Mouse (Mus musculus) hindbrain, embryonic 12.5 days (tissue): ENCODE data around the gene C8g. TPM values are rescaled to one million over a fixed set of nuclear protein-coding genes. Genes with fewer than 3 reads are reported as not detected.

Experiments used
- ATAC-seq: fragments of 200-750 bp; cut with Nextera tagmentation; 2 replicates; pipeline ENCODE4 v1.8.0; 2017; ENCODE audit warnings: moderate TSS enrichment; ENCODE audit not compliant: low FRiP score
- H3K27ac ChIP-seq: fragments of 300-500 bp; sonication (generic); 2 replicates; pipeline ENCODE4 v1.5.1; 2016; ENCODE audit warnings: mild to moderate bottlenecking
- H3K27me3 ChIP-seq: fragments of 300-500 bp; sonication (generic); 2 replicates; pipeline ENCODE4 v1.6.1; 2016; ENCODE audit warnings: mild to moderate bottlenecking
- H3K36me3 ChIP-seq: fragments of 300-500 bp; sonication (generic); 2 replicates; pipeline ENCODE4 v1.6.1; 2016; ENCODE audit warnings: mild to moderate bottlenecking
- H3K4me1 ChIP-seq: fragments of 300-500 bp; sonication (generic); 2 replicates; pipeline ENCODE4 v1.6.1; 2016
- H3K4me2 ChIP-seq: fragments of 300-500 bp; sonication (generic); replicated peaks from 2 replicates; pipeline ENCODE4 v1.6.1; 2016; ENCODE audit warnings: mild to moderate bottlenecking
- H3K4me3 ChIP-seq: fragments of 300-500 bp; sonication (generic); 2 replicates; pipeline ENCODE4 v1.5.1; 2016; ENCODE audit warnings: mild to moderate bottlenecking
- H3K9ac ChIP-seq: fragments of 300-500 bp; sonication (generic); 2 replicates; pipeline ENCODE4 v1.6.1; 2016; ENCODE audit warnings: mild to moderate bottlenecking, moderate library complexity
- H3K9me3 ChIP-seq: fragments of 300-500 bp; sonication (generic); replicated peaks from 2 replicates; pipeline ENCODE4 v1.6.1; 2016; ENCODE audit warnings: mild to moderate bottlenecking
- WGBS: fragments of 180-500 bp; shearing (Covaris S2); methylation state at CpG from one replicate; pipeline ENCODE4 v1.1.7; 2016; 5-methylcytosine and 5-hydroxymethylcytosine counted together
- polyA plus RNA-seq: library from polyadenylated mRNA; unstranded; fragments of >200 nt; fragmentation: Nextera tagmentation; extraction: Ambion mirVana; gene quantifications from 2 replicates; pipeline ENCODE4 v1.2.1, GENCODE M21; 2016

C8g gene
- polyA plus RNA-seq, 1 experiment from 2014 or later = 4.8 TPM

DNA sequence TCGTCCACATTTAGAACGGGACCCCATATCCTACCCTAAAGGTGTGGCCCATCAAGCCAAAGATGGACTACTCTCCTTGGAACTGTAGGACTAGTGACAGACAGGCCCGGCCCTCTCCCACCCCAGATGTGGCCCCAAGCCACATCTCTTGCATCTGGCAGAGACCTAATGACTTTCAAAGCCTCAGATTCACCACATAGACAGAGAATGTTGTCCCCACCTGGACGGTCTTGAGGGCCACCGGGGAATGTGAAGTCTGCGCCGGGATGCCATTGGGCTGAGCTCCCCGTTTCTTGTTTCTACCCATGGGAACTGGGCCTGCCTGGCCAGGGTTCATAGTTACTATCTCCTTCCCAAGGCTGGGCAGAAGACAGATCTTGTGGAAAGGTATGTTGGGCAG lies 24.0 kb downstream of the C8g start:
- H3K4me2 ChIP-seq = no peak overlapping the region
- 89% methylated on average over 8 of the region's 8 CpGs for WGBS
- no peak overlapping the region for H3K4me3 ChIP-seq
- no peak overlapping the region for H3K27ac ChIP-seq
- H3K36me3 ChIP-seq = no peaks in the 10 kb centered on the region
- no peaks in the 10 kb centered on the region for H3K9me3 ChIP-seq
- H3K9ac ChIP-seq = no peak overlapping the region
- no peaks in the 10 kb centered on the region for H3K4me1 ChIP-seq
- peaks cover 5% of the 10 kb centered on the region; the same call in 1 of the 2 replicates for H3K27me3 ChIP-seq
- ATAC-seq = no peak

DNA sequence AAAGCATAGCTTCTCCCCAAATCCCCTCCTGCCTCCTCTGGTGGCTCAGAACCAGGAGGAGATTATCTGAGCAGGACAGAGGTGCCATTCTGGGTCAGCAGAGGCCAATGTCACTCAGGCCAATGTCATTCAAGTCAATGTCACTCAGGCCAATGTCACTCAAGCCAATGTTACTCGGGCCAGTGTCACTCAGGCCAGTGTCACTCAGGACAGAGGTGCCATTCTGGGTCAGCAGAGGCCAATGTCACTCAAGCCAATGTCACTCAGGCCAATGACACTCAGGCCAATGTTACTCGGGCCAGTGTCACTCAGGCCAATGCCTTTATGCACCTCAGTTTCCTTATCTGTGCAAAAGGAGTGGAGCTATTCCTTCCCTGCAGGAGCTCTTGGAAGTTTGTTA lies 29.0 kb downstream of the C8g start:
- Histone ChIP-seq H3K36me3 (no peaks in the 10 kb centered on the region), H3K9me3 (no peaks in the 10 kb centered on the region), H3K27ac (no peak overlapping the region), H3K9ac (no peak overlapping the region), H3K4me2 (no peak overlapping the region), H3K4me3 (no peak overlapping the region), H3K4me1 (peaks cover 8% of the 10 kb centered on the region), H3K27me3 (peaks cover 7% of the 10 kb centered on the region; the same call in 1 of the 2 replicates)
- ATAC-seq = no peak
- 79% methylated on average over 2 of the region's 2 CpGs for WGBS

DNA sequence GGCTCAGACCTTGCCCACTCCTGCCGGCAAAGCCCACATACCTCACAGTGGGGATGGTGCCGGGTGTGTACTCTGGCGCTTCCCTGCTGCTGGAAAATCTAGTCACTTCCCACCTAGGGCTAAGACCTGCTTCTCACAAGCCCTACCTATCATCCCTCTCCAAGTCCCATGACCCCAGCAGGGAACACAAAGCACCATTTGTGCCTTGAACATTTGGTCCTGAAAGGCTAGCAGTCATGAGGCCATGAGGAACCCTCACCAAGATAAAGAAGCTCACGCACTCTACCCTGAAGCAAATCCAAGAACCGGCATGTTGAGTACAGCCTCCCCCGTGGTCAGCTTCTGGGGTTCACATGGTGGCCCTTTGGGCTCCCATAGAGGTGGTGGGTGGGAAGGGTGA lies 31.6 kb downstream of the C8g start, which contains the start of gene Ptgds:
Gene Ptgds (minus strand): TSS at position 78 of the 400 bp plus-strand sequence.
- no peaks in the 10 kb centered on the region for H3K9me3 ChIP-seq
- H3K4me2 ChIP-seq = no peak within 1 kb of the TSS
- no peak within 1 kb of the TSS for H3K4me3 ChIP-seq
- ATAC-seq = no peak
- H3K27me3 ChIP-seq = 0 out of 2 replicates have a peak, but pooled peaks cover 7% of the 10 kb centered on the region
- 0 out of 2 replicates have a peak within 1 kb of the TSS, but pooled peaks have one; percentile 4 for H3K27ac ChIP-seq
- H3K9ac ChIP-seq = no peak within 1 kb of the TSS
- H3K36me3 ChIP-seq = no peaks in the 10 kb centered on the region
- H3K4me1 ChIP-seq = peaks cover 13% of the 10 kb centered on the region
- 68% methylated on average over 6 of the region's 6 CpGs for WGBS

DNA sequence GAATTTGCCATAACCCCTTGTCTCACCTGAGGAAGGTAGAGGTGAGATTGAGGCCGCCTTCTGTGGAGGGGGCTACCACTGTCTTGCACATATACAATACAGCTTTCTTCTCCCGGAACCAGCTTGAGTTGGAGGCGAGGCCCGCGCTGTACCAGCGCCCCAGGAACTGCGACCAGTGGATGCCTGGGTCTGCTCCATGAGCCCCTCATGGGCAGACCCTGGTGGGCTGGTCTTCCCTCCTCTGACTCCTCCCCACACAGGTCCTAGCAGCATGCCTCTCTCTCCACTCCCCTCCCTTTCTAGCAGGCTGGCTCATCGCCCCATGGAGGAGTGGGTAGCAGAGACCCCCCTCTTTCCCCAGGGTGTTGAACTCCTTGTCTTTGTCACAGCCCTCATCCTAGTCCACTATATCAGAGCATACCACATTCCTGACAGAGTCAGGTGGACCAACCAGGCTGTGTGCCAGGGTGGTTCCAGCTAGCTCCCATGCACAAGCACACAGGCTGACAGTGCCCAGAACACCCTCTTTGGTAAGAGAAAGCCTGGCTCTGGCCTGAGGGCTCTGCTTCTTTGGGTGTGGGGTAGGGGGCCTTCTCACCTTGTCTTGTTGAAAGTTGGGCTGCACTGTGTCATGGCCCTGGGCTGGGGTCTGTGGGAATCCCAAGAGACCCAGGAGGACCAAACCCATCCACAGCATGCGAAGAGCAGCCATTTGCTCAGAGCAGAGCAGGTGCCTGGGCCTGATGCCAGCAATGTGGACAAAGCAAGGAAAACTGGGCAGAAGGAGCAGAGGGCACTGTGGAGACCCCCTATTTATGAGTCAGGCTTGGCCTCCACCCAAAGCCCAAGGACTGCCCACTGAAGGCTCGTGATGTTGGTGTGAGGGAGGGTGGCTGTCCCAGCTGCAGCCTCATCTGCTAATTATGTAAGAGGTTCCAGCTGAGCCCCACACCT lies 32.3 kb downstream of the C8g start:
- H3K9me3 ChIP-seq = no peaks in the 10 kb centered on the region
- peaks cover 13% of the 10 kb centered on the region for H3K4me1 ChIP-seq
- 79% methylated on average over 10 of the region's 10 CpGs for WGBS
- H3K9ac ChIP-seq = no peak overlapping the region
- 0 out of 2 replicates have a peak, but pooled peaks cover 7% of the 10 kb centered on the region for H3K27me3 ChIP-seq
- peak; percentile 43 for ATAC-seq
- no peak overlapping the region for H3K4me3 ChIP-seq
- H3K36me3 ChIP-seq = no peaks in the 10 kb centered on the region
- no peak overlapping the region for H3K4me2 ChIP-seq
- H3K27ac ChIP-seq = 0 out of 2 replicates have a peak overlapping the region, but pooled peaks have one; percentile 4

DNA sequence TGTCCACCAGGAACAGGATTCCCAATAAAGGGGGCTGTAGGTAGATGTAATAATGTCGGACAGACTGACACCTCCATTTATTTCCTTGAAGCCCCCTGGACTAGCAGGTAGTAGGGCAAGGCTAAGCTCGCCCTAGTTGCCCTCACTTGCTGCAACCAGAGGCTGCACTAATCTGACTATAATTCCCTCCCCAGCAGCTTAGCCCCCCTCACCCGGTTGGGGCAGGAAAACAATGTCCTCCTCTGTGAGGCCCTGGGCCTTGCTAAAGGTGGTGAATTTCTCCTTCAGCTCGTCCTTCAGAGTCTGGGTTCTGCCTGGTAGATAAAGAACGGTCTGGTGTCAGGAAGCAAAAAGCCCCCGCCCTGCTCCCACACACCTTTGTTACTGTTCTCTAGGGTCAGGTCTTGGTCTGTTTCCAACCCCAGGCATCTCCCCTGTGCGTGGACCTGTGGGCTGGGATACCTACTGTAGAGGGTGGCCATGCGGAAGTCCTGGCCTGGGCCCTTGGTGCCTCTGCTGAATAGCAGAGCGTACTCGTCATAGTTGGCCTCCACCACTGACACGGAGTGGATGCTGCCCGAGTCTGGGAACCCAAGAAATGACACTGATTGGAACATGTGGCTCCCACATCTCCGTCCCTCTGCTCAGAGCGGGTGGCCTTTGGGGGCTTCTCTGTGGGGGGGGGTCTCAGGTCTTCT lies 33.8 kb downstream of the C8g start:
- 81% methylated on average over 14 of the region's 14 CpGs for WGBS
- 0 out of 2 replicates have a peak, but pooled peaks cover 7% of the 10 kb centered on the region for H3K27me3 ChIP-seq
- H3K27ac ChIP-seq = no peak overlapping the region
- no peak for ATAC-seq
- peaks cover 13% of the 10 kb centered on the region for H3K4me1 ChIP-seq
- no peaks in the 10 kb centered on the region for H3K9me3 ChIP-seq
- H3K36me3 ChIP-seq = no peaks in the 10 kb centered on the region
- H3K4me3 ChIP-seq = no peak overlapping the region
- H3K4me2 ChIP-seq = no peak overlapping the region
- no peak overlapping the region for H3K9ac ChIP-seq

DNA sequence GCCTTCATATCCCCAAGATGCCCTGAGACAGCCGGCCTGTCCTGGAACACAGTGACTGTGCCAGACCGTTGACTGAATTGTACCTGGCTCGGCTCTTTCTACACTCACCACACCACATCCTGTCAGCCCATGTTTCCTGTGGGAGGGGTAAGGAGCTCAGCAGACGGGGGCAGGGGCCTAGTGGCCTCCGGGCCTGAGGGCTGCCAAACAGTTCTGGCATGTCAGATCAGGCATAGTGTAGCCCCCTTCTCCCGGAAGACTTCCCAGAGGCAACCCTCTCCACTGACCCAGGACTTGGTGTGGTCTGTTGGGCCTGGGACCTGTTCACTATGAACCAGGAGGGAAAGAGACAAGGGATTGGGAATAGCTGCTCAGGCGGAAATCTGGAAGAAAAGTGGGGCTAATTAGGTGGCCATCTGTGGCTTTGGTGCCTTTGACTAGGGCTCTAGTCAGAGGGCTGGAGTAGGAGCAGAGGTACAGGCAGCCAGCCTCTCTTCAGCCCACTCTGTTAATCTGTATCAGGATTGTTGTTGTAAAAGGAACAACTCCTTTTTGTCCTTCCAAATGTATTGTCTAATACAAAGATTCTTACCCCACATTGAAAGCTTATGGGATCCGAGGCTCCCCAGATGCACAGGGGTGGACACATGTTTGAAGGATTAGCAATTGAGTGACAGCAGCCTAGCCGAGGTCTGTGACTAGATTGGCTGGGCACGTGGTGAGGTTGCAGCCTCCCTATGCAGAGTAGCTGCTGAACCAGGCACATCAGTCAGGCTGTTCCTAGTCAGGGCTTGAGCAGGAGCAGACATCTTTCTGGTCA lies 35.5 kb downstream of the C8g start:
- H3K9ac ChIP-seq = no peak overlapping the region
- H3K4me1 ChIP-seq = peaks cover 18% of the 10 kb centered on the region
- H3K36me3 ChIP-seq = no peaks in the 10 kb centered on the region
- ATAC-seq = no peak
- H3K4me3 ChIP-seq = no peak overlapping the region
- 0 out of 2 replicates have a peak, but pooled peaks cover 7% of the 10 kb centered on the region for H3K27me3 ChIP-seq
- H3K4me2 ChIP-seq = no peak overlapping the region
- H3K9me3 ChIP-seq = no peaks in the 10 kb centered on the region
- H3K27ac ChIP-seq = no peak overlapping the region
- 57% methylated on average over 10 of the region's 10 CpGs for WGBS

DNA sequence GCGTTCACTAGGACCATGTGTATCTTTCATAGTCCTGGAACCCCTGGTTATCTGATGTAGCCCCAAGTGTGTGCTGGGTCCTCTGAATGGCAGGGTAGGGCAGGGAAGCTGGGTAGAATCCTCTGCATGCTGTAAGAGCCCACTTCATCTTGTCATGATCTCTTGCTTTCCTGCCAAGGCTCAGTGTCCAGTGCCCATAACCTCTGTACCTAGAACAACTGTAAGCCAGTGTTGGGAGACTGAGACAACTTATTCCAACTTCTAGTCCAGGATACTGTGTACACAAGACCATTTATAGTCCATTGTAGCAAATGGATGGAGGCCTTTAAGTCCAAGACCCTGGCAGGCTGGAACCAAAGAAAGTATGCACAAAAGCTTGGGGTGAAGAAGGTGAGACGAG lies 36.3 kb downstream of the C8g start:
- WGBS = 90% methylated on average over 2 of the region's 2 CpGs
- Histone ChIP-seq H3K27me3 (0 out of 2 replicates have a peak, but pooled peaks cover 7% of the 10 kb centered on the region), H3K4me1 (peaks cover 20% of the 10 kb centered on the region), H3K9me3 (no peaks in the 10 kb centered on the region), H3K27ac (no peak overlapping the region), H3K4me2 (no peak overlapping the region), H3K9ac (no peak overlapping the region), H3K36me3 (no peaks in the 10 kb centered on the region), H3K4me3 (no peak overlapping the region)
- ATAC-seq = no peak

DNA sequence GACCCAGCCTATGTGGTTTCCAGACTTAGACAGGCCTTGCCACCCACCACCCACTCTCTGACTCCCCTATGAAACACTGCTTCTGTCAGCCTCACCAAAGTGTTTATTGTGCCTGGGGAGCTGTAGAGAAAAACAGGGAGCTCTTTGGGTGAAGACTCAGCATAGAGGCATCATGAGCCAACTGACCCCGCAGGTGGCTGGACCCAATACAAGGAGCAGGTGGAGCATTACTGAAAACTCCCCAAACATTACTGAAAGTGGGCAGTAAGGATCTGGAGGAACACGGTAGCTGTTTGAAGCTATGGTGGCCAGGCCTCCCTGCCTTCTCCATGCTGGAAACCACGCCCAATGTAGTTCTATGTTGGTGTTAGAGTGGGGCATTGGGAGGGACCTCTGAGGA lies 37.9 kb downstream of the C8g start:
- ATAC-seq = no peak
- H3K27ac ChIP-seq = no peak overlapping the region
- H3K36me3 ChIP-seq = 0 out of 2 replicates have a peak, but pooled peaks cover 7% of the 10 kb centered on the region
- no peak overlapping the region for H3K4me3 ChIP-seq
- H3K27me3 ChIP-seq = no peaks in the 10 kb centered on the region
- no peak overlapping the region for H3K9ac ChIP-seq
- peaks cover 24% of the 10 kb centered on the region for H3K4me1 ChIP-seq
- no peaks in the 10 kb centered on the region for H3K9me3 ChIP-seq
- no peak overlapping the region for H3K4me2 ChIP-seq
- 81% methylated on average over 3 of the region's 3 CpGs for WGBS

DNA sequence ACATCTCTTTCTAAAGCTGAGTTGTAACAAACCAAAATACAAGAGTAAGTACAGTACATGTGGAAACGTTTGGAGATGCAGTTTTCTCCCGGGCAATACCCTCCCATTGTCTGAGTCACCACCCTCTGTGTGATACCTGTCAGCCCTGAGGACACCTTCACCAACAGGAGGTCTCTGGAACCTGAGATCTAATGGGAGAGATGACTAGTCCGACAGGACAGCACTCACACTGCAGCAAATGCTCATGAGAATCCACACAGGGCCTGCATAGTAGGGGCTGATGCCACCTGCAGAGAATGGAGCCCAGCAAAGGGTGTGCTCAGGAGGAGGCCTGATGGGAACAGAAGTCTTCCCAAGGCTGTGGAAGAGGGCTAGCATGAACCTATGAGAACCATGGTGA lies 40.1 kb downstream of the C8g start:
- Histone ChIP-seq H3K4me2 (peak overlapping the region; percentile 80), H3K27me3 (no peaks in the 10 kb centered on the region), H3K27ac (peak overlapping the region; percentile 94), H3K9me3 (no peaks in the 10 kb centered on the region), H3K36me3 (peaks cover 18% of the 10 kb centered on the region; the same call in 1 of the 2 replicates), H3K4me3 (peak overlapping the region; percentile 63), H3K9ac (peak overlapping the region; percentile 81), H3K4me1 (peaks cover 24% of the 10 kb centered on the region)
- 22% methylated on average over 3 of the region's 3 CpGs for WGBS
- ATAC-seq = peak; percentile 12

DNA sequence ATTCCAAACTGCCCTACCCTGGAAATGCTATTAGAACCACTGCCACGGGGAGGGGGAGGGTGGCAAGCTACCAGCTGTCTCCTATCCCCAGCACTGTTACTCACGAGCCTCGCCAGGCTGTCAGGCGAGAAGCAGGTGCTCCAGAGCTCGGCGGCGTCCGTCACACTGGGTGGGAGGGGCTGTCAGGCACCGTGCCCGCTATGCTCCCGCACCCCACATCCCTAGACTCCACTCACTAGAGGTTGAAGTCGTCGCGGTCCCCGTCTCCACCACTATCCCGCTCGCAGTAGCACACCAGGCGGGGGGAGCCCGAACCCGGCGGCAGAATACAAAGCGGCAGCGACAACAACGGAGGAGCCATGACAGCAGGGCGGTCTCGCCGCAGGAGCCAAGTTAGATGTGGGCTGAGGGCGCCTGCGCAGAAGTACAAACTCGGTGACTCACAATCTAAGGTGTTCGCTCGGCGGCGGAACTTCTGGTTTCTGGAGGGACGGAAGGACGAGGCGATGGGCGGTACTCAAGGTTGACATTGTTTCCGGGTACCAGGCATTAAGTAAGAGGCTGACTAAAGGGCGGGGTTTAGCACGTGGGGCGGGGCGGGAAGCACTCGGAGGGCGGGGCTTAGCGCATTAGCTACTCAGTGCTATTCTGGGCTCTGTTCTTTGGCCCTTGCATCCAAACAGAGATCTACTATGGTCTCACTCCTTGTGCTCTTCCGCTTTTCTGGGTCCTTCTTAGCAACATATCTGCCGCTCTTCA lies 40.8 kb downstream of the C8g start, which contains the start of gene Paxx:
Gene Paxx (minus strand): TSS at position 544 of the 759 bp plus-strand sequence.
- peak within 1 kb of the TSS; percentile 80 for H3K4me2 ChIP-seq
- WGBS = 1% methylated on average over 48 of the region's 48 CpGs
- H3K9me3 ChIP-seq = no peaks in the 10 kb centered on the region
- peak within 1 kb of the TSS; percentile 63 for H3K4me3 ChIP-seq
- peaks cover 18% of the 10 kb centered on the region; the same call in 1 of the 2 replicates for H3K36me3 ChIP-seq
- peak within 1 kb of the TSS; percentile 81 for H3K9ac ChIP-seq
- ATAC-seq = peak; percentile 90
- no peaks in the 10 kb centered on the region for H3K27me3 ChIP-seq
- peak within 1 kb of the TSS; percentile 94 for H3K27ac ChIP-seq
- peaks cover 22% of the 10 kb centered on the region for H3K4me1 ChIP-seq

DNA sequence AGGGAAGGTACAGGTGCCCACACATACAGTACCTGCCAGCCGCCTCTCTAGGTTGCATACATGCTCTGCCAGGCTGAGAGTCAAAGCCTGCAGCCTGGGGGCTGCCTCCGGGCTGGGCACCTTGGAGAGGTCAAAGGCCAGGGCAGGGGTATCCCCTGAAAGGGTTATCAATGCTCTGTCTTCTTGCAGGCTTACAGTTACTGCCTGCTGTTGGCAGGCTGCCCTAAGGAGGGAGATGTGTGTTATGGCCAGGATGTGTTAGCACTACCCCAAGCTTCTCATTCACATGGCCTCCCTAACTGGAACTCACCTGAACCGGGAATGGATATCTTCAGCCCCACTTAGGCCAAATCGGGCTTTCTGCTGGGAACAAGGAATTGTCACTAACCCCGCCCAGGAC lies 41.4 kb downstream of the C8g start:
- WGBS = 37% methylated on average over 5 of the region's 5 CpGs
- no peaks in the 10 kb centered on the region for H3K27me3 ChIP-seq
- H3K27ac ChIP-seq = peak overlapping the region; percentile 94
- peaks cover 19% of the 10 kb centered on the region for H3K4me1 ChIP-seq
- H3K36me3 ChIP-seq = peaks cover 18% of the 10 kb centered on the region; the same call in 1 of the 2 replicates
- peak overlapping the region; percentile 81 for H3K9ac ChIP-seq
- ATAC-seq = peak; percentile 29
- no peaks in the 10 kb centered on the region for H3K9me3 ChIP-seq
- H3K4me3 ChIP-seq = peak overlapping the region; percentile 63
- peak overlapping the region; percentile 80 for H3K4me2 ChIP-seq
